Mouse (Mus musculus): ENCODE results near the gene Hnrnph1. TPM values are rescaled to one million over a fixed set of nuclear protein-coding genes. Genes with fewer than 3 reads are reported as not detected.

The Hnrnph1 gene
- 699 and 705 TPM in 2 replicates for polyA plus RNA-seq (2016; fragmentation: Nextera tagmentation; extraction: Ambion mirVana)

DNA sequence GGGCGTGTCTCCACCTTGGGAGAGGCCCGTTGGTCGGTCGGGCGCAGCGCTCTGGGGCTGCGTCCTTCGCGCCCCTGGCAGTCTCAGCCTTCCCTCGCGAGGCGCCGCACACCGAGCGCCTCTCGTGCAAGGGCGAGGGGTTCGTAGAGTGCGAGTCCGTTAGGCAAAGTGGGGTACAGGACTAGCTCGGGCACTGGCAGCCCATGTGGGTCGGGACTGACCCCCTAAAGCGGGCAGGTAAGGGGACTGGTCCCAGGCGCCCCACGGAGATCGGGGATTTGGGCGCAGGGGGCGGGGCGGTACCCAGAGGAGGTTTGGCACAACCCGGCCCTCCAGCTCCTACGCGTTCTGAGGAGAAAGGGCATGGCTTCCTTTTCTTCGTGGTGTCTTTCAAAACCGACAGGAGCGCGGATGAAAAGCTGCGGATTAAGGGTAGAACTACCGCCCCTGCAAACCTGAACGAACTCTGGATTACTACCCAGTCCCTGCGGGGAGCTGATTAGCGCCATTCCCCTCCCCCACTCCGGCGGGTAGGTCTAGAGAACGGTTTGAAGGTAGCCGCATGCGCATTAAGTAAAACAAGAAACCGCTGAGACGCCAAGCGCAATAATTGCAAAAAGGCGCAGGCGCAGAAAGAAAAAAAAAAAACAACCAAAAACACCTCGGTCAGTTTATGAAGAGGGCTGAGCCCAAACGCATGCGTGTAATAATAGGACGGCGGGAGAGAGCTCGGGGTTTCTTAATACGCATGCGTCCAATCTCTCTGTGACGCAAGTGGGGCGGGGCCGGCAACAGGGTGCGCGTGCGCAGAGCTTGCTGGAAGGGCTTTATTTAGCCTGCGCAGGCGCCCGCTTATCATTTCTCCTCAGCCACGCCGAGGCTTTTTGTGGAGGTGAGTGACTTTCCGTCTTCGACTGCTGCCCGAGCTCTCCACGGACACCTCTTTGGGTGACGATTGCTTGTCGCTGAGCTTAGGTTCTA lies at the start of gene Hnrnph1:
Gene Hnrnph1, plus strand, starts transcription at position 80 of the 981 bp plus-strand sequence.
- under 1% methylated on average over 76 of the region's 76 CpGs for WGBS
- ATAC-seq (ENCODE audit: low FRiP score, low read depth), result peak; percentile 92
- peaks cover 32% of the 10 kb centered on the region for H3K4me1 ChIP-seq
- peaks cover 17% of the 10 kb centered on the region for H3K27me3 ChIP-seq
- no peaks in the 10 kb centered on the region for H3K9me3 ChIP-seq
- H3K36me3 ChIP-seq, result peaks cover 14% of the 10 kb centered on the region
- H3K4me2 ChIP-seq (replicated peaks), result peak within 1 kb of the TSS; percentile 92
- peak within 1 kb of the TSS; percentile 99 for H3K27ac ChIP-seq (replicated peaks)
- peak within 1 kb of the TSS; percentile 97 for H3K4me3 ChIP-seq
- H3K9ac ChIP-seq (replicated peaks), result peak within 1 kb of the TSS; percentile 99

DNA sequence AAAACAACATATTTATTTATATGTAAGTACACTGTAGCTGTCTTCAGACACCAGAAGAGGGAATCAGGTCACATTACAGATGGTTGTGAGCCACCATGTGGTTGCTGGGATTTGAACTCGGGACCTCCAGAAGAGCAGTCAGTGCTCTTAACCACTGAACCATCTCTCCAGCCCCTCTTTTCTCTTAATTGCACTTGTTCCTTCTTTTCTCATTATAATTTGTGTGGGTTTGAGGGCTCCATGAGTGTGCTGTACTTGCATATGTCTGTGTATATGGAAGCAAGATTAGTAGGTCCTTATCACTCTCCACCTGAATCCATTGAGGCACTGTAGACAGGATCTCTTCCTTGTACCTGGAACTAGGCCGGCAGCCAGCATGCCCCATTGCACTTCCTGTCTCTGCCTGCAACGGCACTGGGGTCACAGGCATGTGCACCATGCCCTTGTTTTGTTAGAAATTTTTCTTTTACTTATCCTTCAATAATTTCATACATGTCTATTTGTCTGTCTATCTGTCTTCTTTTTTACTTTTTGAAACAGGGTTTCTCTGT lies 48.6 kb upstream of the Hnrnph1 start:
- no peak for ATAC-seq (ENCODE audit: low FRiP score, low read depth)
- no peaks in the 10 kb centered on the region for H3K9me3 ChIP-seq
- no peak overlapping the region for H3K4me3 ChIP-seq
- H3K4me1 ChIP-seq, result peaks cover 24% of the 10 kb centered on the region
- no peak overlapping the region for H3K27ac ChIP-seq (replicated peaks)
- no peaks in the 10 kb centered on the region for H3K27me3 ChIP-seq
- 98% methylated on average over 3 of the region's 3 CpGs for WGBS
- H3K4me2 ChIP-seq (replicated peaks), result no peak overlapping the region
- H3K36me3 ChIP-seq, result peaks cover 10% of the 10 kb centered on the region
- H3K9ac ChIP-seq (replicated peaks), result no peak overlapping the region

GRCm38 (mm10) chr11:50329378-50329777 lies 47.4 kb upstream of the Hnrnph1 start:
- H3K9ac ChIP-seq (replicated peaks), result no peak overlapping the region
- peaks cover 10% of the 10 kb centered on the region for H3K36me3 ChIP-seq
- no peak overlapping the region for H3K27ac ChIP-seq (replicated peaks)
- H3K4me2 ChIP-seq (replicated peaks), result no peak overlapping the region
- peaks cover 12% of the 10 kb centered on the region for H3K4me1 ChIP-seq
- no peak for ATAC-seq (ENCODE audit: low FRiP score, low read depth)
- 95% methylated on average over 1 of the region's 1 CpGs for WGBS
- no peaks in the 10 kb centered on the region for H3K27me3 ChIP-seq
- no peak overlapping the region for H3K4me3 ChIP-seq
- H3K9me3 ChIP-seq, result no peaks in the 10 kb centered on the region

DNA sequence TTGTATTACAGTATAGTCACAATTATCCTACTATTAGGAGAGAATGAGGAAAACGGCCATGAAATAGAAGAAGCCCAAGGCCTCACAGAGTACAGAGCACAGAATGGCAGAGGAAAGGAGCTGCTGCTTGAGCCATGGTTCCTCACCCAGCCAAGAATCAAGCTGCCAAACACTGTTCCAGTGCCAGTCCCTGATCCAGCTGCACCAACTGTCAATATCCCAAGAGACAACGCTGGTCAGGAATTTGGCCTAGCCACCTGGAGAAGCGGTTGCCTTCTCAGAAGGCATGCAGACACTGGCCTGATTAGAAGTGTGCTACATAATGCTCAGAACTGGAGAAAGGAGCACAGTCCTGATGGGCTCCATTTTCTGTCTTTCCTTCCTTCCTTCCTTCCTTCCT lies 43.6 kb upstream of the Hnrnph1 start:
- Histone ChIP-seq H3K9me3 (no peaks in the 10 kb centered on the region), H3K4me2 (replicated peaks) (no peak overlapping the region), H3K27ac (replicated peaks) (no peak overlapping the region), H3K36me3 (peaks cover 9% of the 10 kb centered on the region), H3K9ac (replicated peaks) (no peak overlapping the region), H3K4me1 (no peaks in the 10 kb centered on the region), H3K4me3 (no peak overlapping the region), H3K27me3 (no peaks in the 10 kb centered on the region)
- 85% methylated on average over 3 of the region's 3 CpGs for WGBS
- ATAC-seq (ENCODE audit: low FRiP score, low read depth), result no peak

- no peak for ATAC-seq (ENCODE audit: low FRiP score, low read depth)
- no peaks in the 10 kb centered on the region for H3K36me3 ChIP-seq
- no peak overlapping the region for H3K4me3 ChIP-seq
- H3K4me2 ChIP-seq (replicated peaks), result no peak overlapping the region
- H3K4me1 ChIP-seq, result no peaks in the 10 kb centered on the region
- H3K9ac ChIP-seq (replicated peaks), result no peak overlapping the region
- H3K27ac ChIP-seq (replicated peaks), result no peak overlapping the region
- WGBS, result 52% methylated on average over 1 of the region's 1 CpGs
- no peaks in the 10 kb centered on the region for H3K9me3 ChIP-seq
- no peaks in the 10 kb centered on the region for H3K27me3 ChIP-seq
Measured at GRCm38 (mm10) chr11:50336126-50336525, 40.7 kb upstream of the Hnrnph1 start.

DNA sequence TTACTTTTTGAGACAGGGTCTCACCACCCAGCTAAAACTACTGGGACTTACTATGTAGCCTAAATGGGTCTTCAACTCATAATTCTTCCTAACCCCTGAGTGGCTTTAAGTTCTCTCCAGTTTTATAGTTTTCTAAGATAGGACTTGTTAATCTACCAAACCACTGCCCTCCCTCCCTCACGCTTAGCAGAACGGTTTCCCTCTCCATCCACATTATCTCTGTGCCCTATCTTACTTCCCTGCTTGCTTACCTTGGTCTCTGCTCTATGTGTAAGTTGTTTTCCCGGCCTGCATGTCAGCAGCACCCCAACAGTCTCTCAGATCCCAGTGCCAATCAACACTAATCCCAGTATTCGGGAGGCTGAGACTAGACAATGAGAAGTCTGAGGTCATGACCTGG lies 39.9 kb upstream of the Hnrnph1 start:
- 58% methylated on average over 4 of the region's 4 CpGs for WGBS
- H3K4me3 ChIP-seq, result no peak overlapping the region
- no peak overlapping the region for H3K9ac ChIP-seq (replicated peaks)
- ATAC-seq (ENCODE audit: low FRiP score, low read depth), result no peak
- no peaks in the 10 kb centered on the region for H3K4me1 ChIP-seq
- no peaks in the 10 kb centered on the region for H3K27me3 ChIP-seq
- H3K27ac ChIP-seq (replicated peaks), result no peak overlapping the region
- H3K36me3 ChIP-seq, result no peaks in the 10 kb centered on the region
- no peaks in the 10 kb centered on the region for H3K9me3 ChIP-seq
- H3K4me2 ChIP-seq (replicated peaks), result no peak overlapping the region

DNA sequence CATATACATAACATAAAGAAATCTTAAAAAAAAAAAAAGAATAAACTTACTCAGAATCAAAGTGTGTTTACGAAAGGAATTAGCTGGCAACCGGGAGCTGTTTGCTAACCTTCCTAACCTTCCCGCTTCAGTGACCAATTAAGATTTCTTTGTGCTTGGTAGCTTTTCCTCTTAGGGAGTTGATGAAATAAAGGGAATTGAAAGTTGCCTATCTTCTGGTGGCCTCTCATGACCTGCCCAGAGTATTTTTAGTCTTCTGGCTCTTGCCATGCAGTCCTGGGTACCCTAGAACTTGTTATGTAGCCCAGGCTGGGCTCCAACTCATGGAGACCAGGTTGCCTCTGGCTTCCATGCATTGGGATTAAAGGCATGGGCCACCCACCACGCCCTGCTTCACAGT lies 31.3 kb upstream of the Hnrnph1 start:
- H3K4me3 ChIP-seq, result no peak overlapping the region
- 66% methylated on average over 4 of the region's 4 CpGs for WGBS
- no peaks in the 10 kb centered on the region for H3K9me3 ChIP-seq
- H3K27me3 ChIP-seq, result no peaks in the 10 kb centered on the region
- H3K36me3 ChIP-seq, result no peaks in the 10 kb centered on the region
- H3K9ac ChIP-seq (replicated peaks), result no peak overlapping the region
- no peaks in the 10 kb centered on the region for H3K4me1 ChIP-seq
- no peak overlapping the region for H3K27ac ChIP-seq (replicated peaks)
- ATAC-seq (ENCODE audit: low FRiP score, low read depth), result no peak
- H3K4me2 ChIP-seq (replicated peaks), result no peak overlapping the region

- WGBS, result 88% methylated on average over 9 of the region's 9 CpGs
Measured at GRCm38 (mm10) chr11:50346256-50347032, 30.3 kb upstream of the Hnrnph1 start.

DNA sequence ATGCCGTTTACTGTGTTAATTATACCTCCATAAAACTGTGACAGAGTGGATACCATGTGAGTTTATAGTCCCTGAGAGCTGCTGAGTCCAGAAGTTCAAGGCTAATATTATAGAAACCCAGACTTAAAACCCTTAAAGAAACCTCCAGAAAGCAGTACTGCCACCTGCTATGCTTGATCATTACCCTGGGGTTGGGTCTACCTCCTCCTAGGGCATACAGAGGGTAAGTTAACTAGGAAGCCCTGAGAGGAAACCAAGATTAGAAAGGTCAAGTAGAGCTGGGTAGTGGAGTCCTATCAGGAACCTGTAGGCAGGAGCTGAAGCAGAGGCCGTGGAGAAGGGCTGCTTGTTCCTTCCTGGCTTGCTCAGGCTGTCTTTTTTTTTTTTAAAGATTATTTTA lies 24.6 kb upstream of the Hnrnph1 start:
- Histone ChIP-seq H3K4me3 (no peak overlapping the region), H3K4me2 (replicated peaks) (no peak overlapping the region), H3K9ac (replicated peaks) (no peak overlapping the region), H3K36me3 (no peaks in the 10 kb centered on the region), H3K27me3 (no peaks in the 10 kb centered on the region), H3K4me1 (no peaks in the 10 kb centered on the region), H3K27ac (replicated peaks) (no peak overlapping the region), H3K9me3 (no peaks in the 10 kb centered on the region)
- 93% methylated on average over 2 of the region's 2 CpGs for WGBS
- no peak for ATAC-seq (ENCODE audit: low FRiP score, low read depth)

More at GRCm38 (mm10) chr11:50346256-50347032, 30.3 kb upstream of the Hnrnph1 start:
- H3K9me3 ChIP-seq, result no peaks in the 10 kb centered on the region
- ATAC-seq (ENCODE audit: low FRiP score, low read depth), result no peak
- no peak overlapping the region for H3K4me3 ChIP-seq
- no peaks in the 10 kb centered on the region for H3K4me1 ChIP-seq
- H3K27ac ChIP-seq (replicated peaks), result no peak overlapping the region
- H3K36me3 ChIP-seq, result no peaks in the 10 kb centered on the region
- H3K27me3 ChIP-seq, result no peaks in the 10 kb centered on the region
- no peak overlapping the region for H3K4me2 ChIP-seq (replicated peaks)
- H3K9ac ChIP-seq (replicated peaks), result no peak overlapping the region

- Histone ChIP-seq H3K4me1 (no peaks in the 10 kb centered on the region), H3K27me3 (peaks cover 18% of the 10 kb centered on the region), H3K9ac (replicated peaks) (no peak within 1 kb of the TSS), H3K36me3 (no peaks in the 10 kb centered on the region), H3K4me2 (replicated peaks) (no peak within 1 kb of the TSS), H3K9me3 (no peaks in the 10 kb centered on the region), H3K27ac (replicated peaks) (no peak within 1 kb of the TSS), H3K4me3 (no peak within 1 kb of the TSS)
- no peak for ATAC-seq (ENCODE audit: low FRiP score, low read depth)
Measured at GRCm38 (mm10) chr11:50354162-50354561, 22.6 kb upstream of the Hnrnph1 start, which contains the start of gene Cby3. Cby3 (plus strand) TSS chr11:50354462.

GRCm38 (mm10) chr11:50354851-50355250 lies 21.9 kb upstream of the Hnrnph1 start:
- Histone ChIP-seq H3K4me1 (no peaks in the 10 kb centered on the region), H3K9me3 (no peaks in the 10 kb centered on the region), H3K4me2 (replicated peaks) (no peak overlapping the region), H3K4me3 (no peak overlapping the region), H3K27me3 (peaks cover 23% of the 10 kb centered on the region), H3K27ac (replicated peaks) (no peak overlapping the region), H3K9ac (replicated peaks) (no peak overlapping the region), H3K36me3 (no peaks in the 10 kb centered on the region)
- ATAC-seq (ENCODE audit: low FRiP score, low read depth), result no peak
- 79% methylated on average over 3 of the region's 3 CpGs for whole genome bisulfite sequencing

- H3K9me3 ChIP-seq, result no peaks in the 10 kb centered on the region
- H3K4me1 ChIP-seq, result no peaks in the 10 kb centered on the region
- H3K36me3 ChIP-seq, result no peaks in the 10 kb centered on the region
- no peak overlapping the region for H3K27ac ChIP-seq (replicated peaks)
- peaks cover 25% of the 10 kb centered on the region for H3K27me3 ChIP-seq
- no peak overlapping the region for H3K9ac ChIP-seq (replicated peaks)
- ATAC-seq (ENCODE audit: low FRiP score, low read depth), result no peak
- WGBS, result 76% methylated on average over 1 of the region's 1 CpGs
- no peak overlapping the region for H3K4me2 ChIP-seq (replicated peaks)
- H3K4me3 ChIP-seq, result no peak overlapping the region
Measured at GRCm38 (mm10) chr11:50355395-50355794, 21.4 kb upstream of the Hnrnph1 start.
